Mouse (Mus musculus) gastrocnemius, adult 2 months (tissue): ENCODE measurements around the gene St3gal3. TPM values are rescaled to one million over a fixed set of nuclear protein-coding genes. Genes with fewer than 3 reads are reported as not detected.

Experiments used
- DNase-seq: peaks from one replicate; pipeline ENCODE4 v3.0.0; 2022
- H3K27ac ChIP-seq: fragments of 200-600 bp; 2 replicates; pipeline ENCODE4 v1.8.1; 2022; ENCODE audit warnings: mild to moderate bottlenecking
- H3K4me3 ChIP-seq: fragments of 200-600 bp; 2 replicates; pipeline ENCODE4 v1.8.1; 2022; ENCODE audit warnings: mild to moderate bottlenecking, moderate library complexity
- CTCF ChIP-seq: fragments of 200-600 bp; IDR thresholded peaks from 2 replicates; pipeline ENCODE4 v1.8.1; 2022; ENCODE audit warnings: antibody characterized with exemption, mild to moderate bottlenecking, moderate library complexity
- intact Hi-C: fragments of 180-260 bp; cut with DNase I; formaldehyde crosslinking; loops from one replicate; pipeline ENCODE4 v1.15.1; 2025
- total RNA-seq, 2 experiments: library from RNA; stranded (reverse); gene quantifications; 2 replicates each; pipeline ENCODE4 v1.2.3; 2021

The St3gal3 gene
- total RNA-seq, 2 experiments from 2014 or later = 73.4 to 75.0 TPM

- intact Hi-C loops = no loop called here
- TF ChIP-seq CTCF = no peak
- DNase-seq = no peak
Measured at GRCm38 (mm10) chr4:117896031-117896430, 238.7 kb downstream of the St3gal3 start.

GRCm38 (mm10) chr4:117895339-117895738, 239.4 kb downstream of the St3gal3 start:
- DNase-seq = no peak

More at GRCm38 (mm10) chr4:117896031-117896430, 238.7 kb downstream of the St3gal3 start:
- no peak overlapping the region for H3K27ac ChIP-seq
- no peak overlapping the region for H3K4me3 ChIP-seq

GRCm38 (mm10) chr4:117894601-117895000, 240.1 kb downstream of the St3gal3 start:
- intact Hi-C loops = no loop called here
- no peak for DNase-seq
- TF ChIP-seq CTCF = no peak
- H3K4me3 ChIP-seq = no peak overlapping the region
- H3K27ac ChIP-seq = no peak overlapping the region

More at GRCm38 (mm10) chr4:117895339-117895738, 239.4 kb downstream of the St3gal3 start:
- intact Hi-C loops = no loop called here
- TF ChIP-seq CTCF = no peak
- Histone ChIP-seq H3K27ac (no peak overlapping the region), H3K4me3 (no peak overlapping the region)

- H3K4me3 ChIP-seq = no peak overlapping the region
- peak; percentile 62 for DNase-seq
- H3K27ac ChIP-seq = no peak overlapping the region
- intact Hi-C loops = no loop called here
- no peak for TF ChIP-seq CTCF
Measured at GRCm38 (mm10) chr4:117893376-117893775, 241.3 kb downstream of the St3gal3 start.

- Histone ChIP-seq H3K27ac (peak within 1 kb of the TSS; percentile 79), H3K4me3 (peak within 1 kb of the TSS; percentile 93)
- DNase-seq = peak; percentile 86
- intact Hi-C loops = no loop called here
- no peak for TF ChIP-seq CTCF
Measured at GRCm38 (mm10) chr4:117891738-117892161, 243.0 kb downstream of the St3gal3 start, which contains the start of gene Dph2. Dph2 (minus strand) TSS chr4:117892032.

GRCm38 (mm10) chr4:117890750-117891149, 244.0 kb downstream of the St3gal3 start:
- no peak overlapping the region; the same call in 1 of the 2 replicates for H3K4me3 ChIP-seq

GRCm38 (mm10) chr4:117890031-117890430, 244.7 kb downstream of the St3gal3 start:
- no peak for DNase-seq
- intact Hi-C loops = no loop called here
- no peak overlapping the region for H3K27ac ChIP-seq
- H3K4me3 ChIP-seq = no peak overlapping the region
- TF ChIP-seq CTCF = no peak

More at GRCm38 (mm10) chr4:117890750-117891149, 244.0 kb downstream of the St3gal3 start:
- intact Hi-C loops = no loop called here
- H3K27ac ChIP-seq = no peak overlapping the region
- no peak for DNase-seq
- TF ChIP-seq CTCF = no peak

- no peak overlapping the region for H3K27ac ChIP-seq
- DNase-seq = no peak
- intact Hi-C loops = no loop called here
- no peak for TF ChIP-seq CTCF
- H3K4me3 ChIP-seq = no peak overlapping the region
Measured at GRCm38 (mm10) chr4:117889471-117889870, 245.2 kb downstream of the St3gal3 start.

- no peak overlapping the region; the same call in 1 of the 2 replicates for H3K27ac ChIP-seq
- TF ChIP-seq CTCF = no peak
- intact Hi-C loops = no loop called here
- H3K4me3 ChIP-seq = peak overlapping the region; percentile 94
- DNase-seq = no peak
Measured at GRCm38 (mm10) chr4:117887920-117888319, 246.8 kb downstream of the St3gal3 start.

GRCm38 (mm10) chr4:117887133-117887532, 247.6 kb downstream of the St3gal3 start, which contains the start of gene Atp6v0b:
Atp6v0b (minus strand) TSS chr4:117887333.
- peak within 1 kb of the TSS; percentile 93 for H3K27ac ChIP-seq
- TF ChIP-seq CTCF = no peak
- intact Hi-C loops = no loop called here
- DNase-seq = peak; percentile 97
- peak within 1 kb of the TSS; percentile 94 for H3K4me3 ChIP-seq

- peak overlapping the region; percentile 94 for H3K4me3 ChIP-seq
- intact Hi-C loops = no loop called here
- no peak for DNase-seq
- TF ChIP-seq CTCF = no peak
- peak overlapping the region; percentile 93 for H3K27ac ChIP-seq
Measured at GRCm38 (mm10) chr4:117886644-117887043, 248.1 kb downstream of the St3gal3 start.

GRCm38 (mm10) chr4:117885994-117886393, 248.7 kb downstream of the St3gal3 start:
- DNase-seq = no peak
- TF ChIP-seq CTCF = no peak
- H3K27ac ChIP-seq = no peak overlapping the region
- H3K4me3 ChIP-seq = peak overlapping the region; percentile 94
- intact Hi-C loops = no loop called here

GRCm38 (mm10) chr4:117885093-117885492, 249.6 kb downstream of the St3gal3 start:
- Histone ChIP-seq H3K27ac (no peak overlapping the region), H3K4me3 (no peak overlapping the region)
- TF ChIP-seq CTCF = no peak
- intact Hi-C loops = no loop called here
- DNase-seq = no peak

GRCm38 (mm10) chr4:117884146-117884545, 250.6 kb downstream of the St3gal3 start:
- H3K4me3 ChIP-seq = no peak overlapping the region; the same call in 1 of the 2 replicates
- no peak for DNase-seq
- H3K27ac ChIP-seq = no peak overlapping the region
- TF ChIP-seq CTCF = no peak
- intact Hi-C loops = no loop called here
